Comparison of ENCODE assay signal across 13 mouse cellular contexts in genomic region chr14:72778756-72779155, GRCm38 (mm10).
"Had no signal": no experiment of that assay in that cellular context is flagged by ENCODE, and none has a peak within 500 bp of the region (broad histone marks: within the 10 kb centered on the region; RNA-seq: fewer than 3 reads in every experiment).

No protein-coding gene starts in this region.

- ATAC-seq: hindbrain, postnatal 0 days; intestine, embryonic 15.5 days; liver, embryonic 12.5 days had no signal

- DNase-seq: gastrocnemius, postnatal 14 days; gastrocnemius, postnatal 36 days; heart, adult 11 months; heart, adult 2 months; heart, postnatal 14 days; heart, postnatal 36 days; kidney, postnatal 10 days; layer of hippocampus, adult 9-11 months; layer of hippocampus, postnatal 36 days; left cerebral cortex, postnatal 4 days had no signal
